Mouse (Mus musculus) thymus, adult 2 months (tissue): ENCODE results near the gene T. TPM values are rescaled to one million over a fixed set of nuclear protein-coding genes. Genes with fewer than 3 reads are reported as not detected.

Source experiments
- DNase-seq: peaks from one replicate; pipeline ENCODE4 v3.0.0; 2021
- H3K27ac ChIP-seq: fragments of 200-500 bp; 2 replicates; pipeline ENCODE4 v1.5.1; 2012; ENCODE audit warnings: low read length, control low read depth; ENCODE audit not compliant: control insufficient read depth, insufficient read depth
- H3K27me3 ChIP-seq: fragments of 200-500 bp; 2 replicates; pipeline ENCODE4 v1.6.1; 2012; ENCODE audit warnings: mild to moderate bottlenecking, low read length, moderate library complexity, mixed read lengths; ENCODE audit not compliant: control insufficient read depth, insufficient read depth
- H3K36me3 ChIP-seq: fragments of 200-500 bp; 2 replicates; pipeline ENCODE4 v1.6.1; 2012; ENCODE audit warnings: mild to moderate bottlenecking, low read length, moderate library complexity; ENCODE audit not compliant: control insufficient read depth, insufficient read depth
- H3K4me1 ChIP-seq: fragments of 200-500 bp; replicated peaks from 2 replicates; pipeline ENCODE4 v1.6.1; 2012; ENCODE audit warnings: low read length; ENCODE audit not compliant: control insufficient read depth, insufficient read depth
- H3K4me3 ChIP-seq: fragments of 200-500 bp; 2 replicates; pipeline ENCODE4 v1.5.1; 2012; ENCODE audit warnings: mild to moderate bottlenecking, low read length, control low read depth, moderate library complexity; ENCODE audit not compliant: control insufficient read depth, insufficient read depth
- CTCF ChIP-seq: fragments of 200-500 bp; IDR thresholded peaks from 2 replicates; pipeline ENCODE4 v1.5.1; 2012; ENCODE audit warnings: mild to moderate bottlenecking, control low read depth, low read length, moderate library complexity, borderline replicate concordance; ENCODE audit not compliant: control insufficient read depth, poor library complexity, insufficient read depth; ENCODE audit errors: extremely low read depth
- POLR2A ChIP-seq: fragments of 200-500 bp; IDR thresholded peaks from 2 replicates; pipeline ENCODE4 v1.6.1; 2012; ENCODE audit warnings: mild to moderate bottlenecking, low read length, control low read depth, moderate library complexity; ENCODE audit not compliant: control insufficient read depth, poor library complexity, insufficient read depth; ENCODE audit errors: extremely low read depth
- WGBS: fragments of 180-500 bp; shearing (Covaris S2); methylation state at CpG from one replicate; pipeline ENCODE4 v1.1.7; 2018; 5-methylcytosine and 5-hydroxymethylcytosine counted together
- polyA plus RNA-seq: library from polyadenylated mRNA; depleted of rRNA; stranded (reverse); fragments of >200 nt; gene quantifications from 2 replicates; pipeline ENCODE4 v1.2.3, GENCODE M21; 2012

Gene T
- polyA plus RNA-seq, 1 experiment, result 0.63 TPM

DNA sequence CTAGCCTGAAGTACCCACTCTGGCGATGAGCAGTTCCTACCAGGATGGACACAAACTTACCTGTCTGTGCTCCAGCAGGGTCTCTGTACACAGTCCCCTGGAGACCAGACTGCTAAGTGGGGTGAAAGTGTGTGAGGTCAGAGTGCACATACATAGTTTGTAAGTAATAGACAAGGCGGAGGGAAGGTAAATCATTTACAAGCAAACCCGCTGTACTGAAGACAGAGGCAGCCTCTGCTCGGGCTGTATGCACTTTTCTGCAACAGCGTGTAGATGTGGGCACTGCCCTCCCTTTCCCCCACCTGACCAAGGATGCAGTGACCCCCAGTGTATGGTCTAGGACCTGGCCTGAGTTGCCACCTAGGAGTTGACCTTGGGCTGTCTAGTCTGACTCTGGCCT, 20.6 kb upstream of the T start:
- Histone ChIP-seq H3K27ac (no peak overlapping the region), H3K4me1 (peaks cover 6% of the 10 kb centered on the region), H3K36me3 (no peaks in the 10 kb centered on the region), H3K4me3 (no peak overlapping the region), H3K27me3 (no peaks in the 10 kb centered on the region)
- 95% methylated on average over 5 of the region's 5 CpGs for WGBS
- no peak for DNase-seq
- TF ChIP-seq POLR2A (no peak), CTCF (no peak)

DNA sequence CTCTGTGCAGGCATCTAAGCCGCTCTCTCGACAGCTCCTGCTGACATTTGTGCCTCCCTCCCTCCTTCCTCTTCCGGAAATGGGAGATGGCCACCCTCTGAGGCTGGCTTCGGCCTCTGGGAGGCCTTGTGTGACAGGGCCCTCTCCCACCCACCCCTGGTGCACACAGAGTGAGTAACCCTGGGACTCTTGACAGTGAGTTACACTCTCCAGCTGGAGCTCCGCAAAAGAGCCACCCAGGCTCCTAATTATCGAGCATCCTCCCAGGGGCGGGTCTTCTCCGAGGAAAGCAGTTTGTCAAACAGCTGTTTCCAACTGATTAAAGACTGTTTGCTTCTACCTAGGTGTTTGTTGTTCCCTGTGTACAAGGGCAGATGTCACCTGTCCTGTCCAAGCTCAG, 18.7 kb upstream of the T start:
- TF ChIP-seq CTCF, result no peak
- no peak for TF ChIP-seq POLR2A

DNA sequence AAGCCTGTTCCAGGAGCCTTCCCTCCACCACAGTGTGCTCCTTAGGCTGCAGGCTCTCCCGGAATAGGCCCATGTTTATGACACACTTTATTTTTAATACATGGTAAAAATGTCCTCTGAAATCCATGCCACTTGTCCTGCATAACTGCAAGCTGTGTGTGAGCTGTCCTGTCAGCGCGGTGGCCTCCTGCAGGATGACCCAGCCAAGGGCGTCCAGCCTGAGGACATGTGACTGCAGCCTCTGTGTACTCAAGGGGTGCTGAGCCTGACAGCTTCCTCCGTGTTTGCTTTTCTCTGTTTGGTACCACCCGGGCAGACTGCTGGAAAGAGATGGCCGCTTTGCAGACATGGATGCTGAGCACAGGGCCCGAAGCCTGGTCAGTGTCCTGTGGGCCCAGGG, 17.4 kb upstream of the T start:
- TF ChIP-seq POLR2A, result no peak
- no peak for TF ChIP-seq CTCF
- 92% methylated on average over 8 of the region's 8 CpGs for WGBS
- Histone ChIP-seq H3K27me3 (no peaks in the 10 kb centered on the region), H3K27ac (no peak overlapping the region), H3K4me1 (no peaks in the 10 kb centered on the region), H3K36me3 (no peaks in the 10 kb centered on the region), H3K4me3 (no peak overlapping the region)
- no peak for DNase-seq

More for the DNA sequence above, 18.7 kb upstream of the T start:
- Histone ChIP-seq H3K36me3 (no peaks in the 10 kb centered on the region), H3K4me3 (no peak overlapping the region), H3K4me1 (no peaks in the 10 kb centered on the region), H3K27ac (no peak overlapping the region), H3K27me3 (no peaks in the 10 kb centered on the region)
- no peak for DNase-seq
- WGBS, result 75% methylated on average over 8 of the region's 8 CpGs

GRCm38 (mm10) chr17:8420739-8421138, 13.5 kb upstream of the T start:
- no peaks in the 10 kb centered on the region for H3K27me3 ChIP-seq
- H3K27ac ChIP-seq, result no peak overlapping the region
- DNase-seq, result peak; percentile 28
- no peak overlapping the region for H3K4me3 ChIP-seq
- H3K36me3 ChIP-seq, result no peaks in the 10 kb centered on the region
- WGBS, result 93% methylated on average over 1 of the region's 1 CpGs
- no peaks in the 10 kb centered on the region for H3K4me1 ChIP-seq
- TF ChIP-seq POLR2A (no peak), CTCF (no peak)

DNA sequence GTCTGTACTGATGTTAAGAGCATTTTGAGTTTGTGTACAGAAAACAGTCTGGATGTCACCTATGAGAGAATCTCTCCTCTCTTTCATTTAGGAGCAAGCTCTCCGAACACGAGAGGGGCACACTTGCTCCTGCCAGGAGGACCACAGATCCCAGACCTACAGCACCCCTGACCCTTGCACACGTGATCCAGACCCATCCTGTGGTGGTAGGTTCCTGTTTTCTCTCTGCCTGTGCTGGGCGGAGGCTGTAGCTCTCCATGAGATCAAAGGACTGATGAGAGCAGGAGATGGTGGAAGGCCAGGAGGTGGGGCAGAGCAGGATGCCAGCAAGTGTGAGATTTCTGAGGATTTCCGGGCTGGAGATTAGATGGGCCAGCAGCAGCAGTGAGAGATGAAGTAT, 12.7 kb upstream of the T start:
- Histone ChIP-seq H3K27me3 (no peaks in the 10 kb centered on the region), H3K4me1 (no peaks in the 10 kb centered on the region), H3K27ac (no peak overlapping the region), H3K4me3 (no peak overlapping the region), H3K36me3 (no peaks in the 10 kb centered on the region)
- DNase-seq, result no peak
- WGBS, result 18% methylated on average over 5 of the region's 5 CpGs
- no peak for TF ChIP-seq POLR2A
- TF ChIP-seq CTCF, result no peak

DNA sequence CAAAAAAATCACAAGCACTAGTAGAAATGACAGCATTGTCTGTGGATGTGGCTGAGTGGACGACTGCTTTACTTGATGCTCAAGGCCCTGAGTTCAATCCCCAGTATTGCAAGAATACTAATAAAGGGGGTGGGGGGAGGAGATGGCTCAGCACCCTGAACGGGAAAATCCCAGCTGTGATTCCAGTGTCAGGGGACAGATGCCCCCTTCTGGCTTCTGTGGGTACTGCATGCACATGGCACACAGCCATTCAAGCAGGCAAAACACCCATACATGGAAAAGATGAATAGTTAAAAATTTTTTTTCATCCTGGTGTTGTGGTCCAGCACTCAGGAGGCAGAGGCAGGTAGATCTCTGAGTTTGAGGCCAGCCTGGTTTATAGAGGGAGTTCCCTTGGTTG, 10.9 kb upstream of the T start:
- Histone ChIP-seq H3K36me3 (no peaks in the 10 kb centered on the region), H3K27me3 (no peaks in the 10 kb centered on the region), H3K4me1 (no peaks in the 10 kb centered on the region), H3K4me3 (no peak overlapping the region), H3K27ac (no peak overlapping the region)
- peak; percentile 35 for DNase-seq
- 60% methylated on average over 2 of the region's 2 CpGs for WGBS
- TF ChIP-seq POLR2A (no peak), CTCF (peak; percentile 59; the same call in 1 of the 2 replicates)

- DNase-seq, result no peak
- Histone ChIP-seq H3K4me1 (no peaks in the 10 kb centered on the region), H3K27ac (no peak overlapping the region), H3K4me3 (no peak overlapping the region), H3K36me3 (no peaks in the 10 kb centered on the region), H3K27me3 (peaks cover 10% of the 10 kb centered on the region; the same call in 1 of the 2 replicates)
- no peak for TF ChIP-seq POLR2A
- TF ChIP-seq CTCF, result no peak
- 6% methylated on average over 16 of the region's 16 CpGs for WGBS
Measured at GRCm38 (mm10) chr17:8429436-8429835, 4.8 kb upstream of the T start.
